Mouse (Mus musculus) kidney, adult 2 months (tissue): ENCODE data around the gene Bri3bp.

Source experiments
- CTCF ChIP-seq: fragments of 200-500 bp; conservative IDR thresholded peaks from 2 replicates; pipeline ENCODE4 v1.5.1; 2011; ENCODE audit warnings: low read depth, mild to moderate bottlenecking, control low read depth, low read length, moderate library complexity, mixed read lengths; ENCODE audit not compliant: insufficient read depth, insufficient read length
- POLR2A ChIP-seq: fragments of 200-500 bp; IDR thresholded peaks from one replicate; pipeline ENCODE4 v1.6.1; 2011; ENCODE audit warnings: low read depth, low read length, control low read depth

- TF ChIP-seq CTCF: no peak; the same call in 1 of the 2 replicates
- no peak for TF ChIP-seq POLR2A
Observed at GRCm38 (mm10) chr5:125488116-125488455, 46.7 kb downstream of the Bri3bp start.
